Mouse (Mus musculus) splenic B cell, adult 2 months (primary cell): ENCODE data around the gene Ablim2.

ENCODE experiments used
- DNase-seq: peaks from one replicate; pipeline ENCODE4 v3.0.0-alpha.2; 2011; ENCODE audit warnings: low read depth, low spot score
- H3K27me3 ChIP-seq: 2 replicates; pipeline ENCODE4 v1.6.1; 2012; ENCODE audit warnings: mild to moderate bottlenecking, low read length, moderate library complexity, mixed read lengths; ENCODE audit not compliant: control insufficient read depth, poor library complexity, insufficient read depth, severe bottlenecking
- H3K36me3 ChIP-seq: 2 replicates; pipeline ENCODE4 v1.6.1; 2012; ENCODE audit warnings: mild to moderate bottlenecking, low read length, moderate library complexity, mixed read lengths; ENCODE audit not compliant: control insufficient read depth, poor library complexity, insufficient read depth, severe bottlenecking

The Ablim2 gene

GRCm38 (mm10) chr5:35746910-35747309 lies 10.8 kb upstream of the Ablim2 start:
- H3K27me3 ChIP-seq: no peaks in the 10 kb centered on the region
- DNase-seq: peak; percentile 84
- no peaks in the 10 kb centered on the region for H3K36me3 ChIP-seq

- Histone ChIP-seq H3K36me3 (no peaks in the 10 kb centered on the region), H3K27me3 (no peaks in the 10 kb centered on the region)
- no peak for DNase-seq
Observed at GRCm38 (mm10) chr5:35749416-35749815, 8.3 kb upstream of the Ablim2 start.

- no peak for DNase-seq
- no peaks in the 10 kb centered on the region for H3K27me3 ChIP-seq
- H3K36me3 ChIP-seq: no peaks in the 10 kb centered on the region
Observed at GRCm38 (mm10) chr5:35750026-35750425, 7.7 kb upstream of the Ablim2 start.

GRCm38 (mm10) chr5:35751016-35751415 lies 6.7 kb upstream of the Ablim2 start:
- Histone ChIP-seq H3K36me3 (no peaks in the 10 kb centered on the region), H3K27me3 (no peaks in the 10 kb centered on the region)
- DNase-seq: no peak

- no peaks in the 10 kb centered on the region for H3K27me3 ChIP-seq
- DNase-seq: peak; percentile 79
- no peaks in the 10 kb centered on the region for H3K36me3 ChIP-seq
Observed at GRCm38 (mm10) chr5:35755131-35755733, 2.4 kb upstream of the Ablim2 start.

- H3K36me3 ChIP-seq: no peaks in the 10 kb centered on the region
- H3K27me3 ChIP-seq: no peaks in the 10 kb centered on the region
- DNase-seq: no peak
Observed at GRCm38 (mm10) chr5:35756020-35756419, 1.7 kb upstream of the Ablim2 start.

- no peaks in the 10 kb centered on the region for H3K27me3 ChIP-seq
- peak; percentile 28 for DNase-seq
- H3K36me3 ChIP-seq: no peaks in the 10 kb centered on the region
Observed at GRCm38 (mm10) chr5:35756997-35757638, 562 bp upstream of the Ablim2 start.

- Histone ChIP-seq H3K27me3 (no peaks in the 10 kb centered on the region), H3K36me3 (no peaks in the 10 kb centered on the region)
- DNase-seq: peak; percentile 35
Observed at GRCm38 (mm10) chr5:35758081-35759053, 687 bp downstream of the Ablim2 start.

GRCm38 (mm10) chr5:35761323-35761722 lies 3.6 kb downstream of the Ablim2 start:
- no peaks in the 10 kb centered on the region; the same call in 1 of the 2 replicates for H3K27me3 ChIP-seq
- DNase-seq: no peak

GRCm38 (mm10) chr5:35762388-35762787 lies 4.7 kb downstream of the Ablim2 start:
- no peak for DNase-seq
- Histone ChIP-seq H3K27me3 (no peaks in the 10 kb centered on the region; the same call in 1 of the 2 replicates), H3K36me3 (no peaks in the 10 kb centered on the region)

More at GRCm38 (mm10) chr5:35761323-35761722, 3.6 kb downstream of the Ablim2 start:
- no peaks in the 10 kb centered on the region for H3K36me3 ChIP-seq

GRCm38 (mm10) chr5:35762850-35763249 lies 5.2 kb downstream of the Ablim2 start:
- no peak for DNase-seq

GRCm38 (mm10) chr5:35765909-35766308 lies 8.2 kb downstream of the Ablim2 start:
- no peaks in the 10 kb centered on the region; the same call in none of the 2 replicates for H3K27me3 ChIP-seq
- no peaks in the 10 kb centered on the region for H3K36me3 ChIP-seq
- no peak for DNase-seq

More at GRCm38 (mm10) chr5:35762850-35763249, 5.2 kb downstream of the Ablim2 start:
- Histone ChIP-seq H3K36me3 (no peaks in the 10 kb centered on the region), H3K27me3 (no peaks in the 10 kb centered on the region; the same call in 1 of the 2 replicates)

GRCm38 (mm10) chr5:35768525-35768924 lies 10.8 kb downstream of the Ablim2 start:
- Histone ChIP-seq H3K36me3 (no peaks in the 10 kb centered on the region), H3K27me3 (no peaks in the 10 kb centered on the region; the same call in none of the 2 replicates)
- DNase-seq: no peak

- Histone ChIP-seq H3K27me3 (no peaks in the 10 kb centered on the region; the same call in none of the 2 replicates), H3K36me3 (no peaks in the 10 kb centered on the region)
- DNase-seq: no peak
Observed at GRCm38 (mm10) chr5:35768997-35769396, 11.3 kb downstream of the Ablim2 start.
